Mouse (Mus musculus): ENCODE results near the gene Aldh18a1. TPM values are rescaled to one million over a fixed set of nuclear protein-coding genes. Genes with fewer than 3 reads are reported as not detected.

The Aldh18a1 gene
- polyA plus RNA-seq, 1 experiment, result 185 TPM

- H3K4me3 ChIP-seq, result no peak overlapping the region
- no peaks in the 10 kb centered on the region for H3K27me3 ChIP-seq (ENCODE audit: control insufficient read depth, insufficient read depth, insufficient read length)
- peaks cover 44% of the 10 kb centered on the region for H3K79me2 ChIP-seq (ENCODE audit: control insufficient read depth, insufficient read depth)
- no peak overlapping the region for H3ac ChIP-seq (ENCODE audit: control insufficient read depth, insufficient read length)
- no peak for TF ChIP-seq USF1 (IDR thresholded peaks at IDR 0.05; ENCODE audit: low read depth)
- no peak for TF ChIP-seq POLR2A (IDR thresholded peaks at IDR 0.05; ENCODE audit: insufficient read length, low read depth)
- no peak for TF ChIP-seq MYOD1 (IDR thresholded peaks at IDR 0.05; ENCODE audit: control insufficient read depth in 1 of 3, insufficient read length in 2 of 3, low read depth in 2 of 3)
- no peak for TF ChIP-seq TCF3 (IDR thresholded peaks at IDR 0.05; ENCODE audit: insufficient read length, low read depth)
- TF ChIP-seq REST (IDR thresholded peaks at IDR 0.05; ENCODE audit: insufficient read depth, insufficient read length), result no peak
- TF ChIP-seq TCF12 (IDR thresholded peaks at IDR 0.05; ENCODE audit: insufficient read depth, poor library complexity, severe bottlenecking), result no peak
- TF ChIP-seq SRF (IDR thresholded peaks at IDR 0.05; ENCODE audit: control insufficient read depth, insufficient read length, low read depth), result no peak
- TF ChIP-seq E2F4 (IDR thresholded peaks at IDR 0.05; ENCODE audit: insufficient read depth), result no peak
- TF ChIP-seq MAX (IDR thresholded peaks at IDR 0.05; ENCODE audit: low read depth), result no peak
- TF ChIP-seq POLR2AphosphoS2 (IDR thresholded peaks at IDR 0.05; ENCODE audit: insufficient read length, low read depth), result no peak
- TF ChIP-seq CEBPB (IDR thresholded peaks at IDR 0.05; ENCODE audit: insufficient read depth, poor library complexity, severe bottlenecking), result no peak
- no peak for TF ChIP-seq MYOG (IDR thresholded peaks at IDR 0.05; ENCODE audit: control insufficient read depth in 1 of 3, insufficient read depth in 1 of 3, insufficient read length in 2 of 3, low read depth in 2 of 3)
- H3K36me3 ChIP-seq (ENCODE audit: control insufficient read depth, insufficient read depth), result peaks cover 69% of the 10 kb centered on the region
- H3K4me2 ChIP-seq (ENCODE audit: low read depth), result no peak overlapping the region
These were observed 6.6 kb downstream of the Aldh18a1 start for GRCm38 (mm10) chr19:40581662-40582061.

GRCm38 (mm10) chr19:40580902-40581301 lies 7.4 kb downstream of the Aldh18a1 start:
- peaks cover 71% of the 10 kb centered on the region for H3K36me3 ChIP-seq (ENCODE audit: control insufficient read depth, insufficient read depth)
- no peak overlapping the region for H3ac ChIP-seq (ENCODE audit: control insufficient read depth, insufficient read length)
- no peak overlapping the region for H3K4me3 ChIP-seq
- no peak overlapping the region for H3K4me2 ChIP-seq (ENCODE audit: low read depth)
- TF ChIP-seq TCF3 (IDR thresholded peaks at IDR 0.05; ENCODE audit: insufficient read length, low read depth) (no peak), SRF (IDR thresholded peaks at IDR 0.05; ENCODE audit: control insufficient read depth, insufficient read length, low read depth) (no peak), USF1 (IDR thresholded peaks at IDR 0.05; ENCODE audit: low read depth) (no peak), REST (IDR thresholded peaks at IDR 0.05; ENCODE audit: insufficient read depth, insufficient read length) (no peak), POLR2AphosphoS2 (IDR thresholded peaks at IDR 0.05; ENCODE audit: insufficient read length, low read depth) (no peak), MYOG (IDR thresholded peaks at IDR 0.05; ENCODE audit: control insufficient read depth in 1 of 3, insufficient read depth in 1 of 3, insufficient read length in 2 of 3, low read depth in 2 of 3) (no peak), CEBPB (IDR thresholded peaks at IDR 0.05; ENCODE audit: insufficient read depth, poor library complexity, severe bottlenecking) (no peak), E2F4 (IDR thresholded peaks at IDR 0.05; ENCODE audit: insufficient read depth) (no peak), MAX (IDR thresholded peaks at IDR 0.05; ENCODE audit: low read depth) (no peak), POLR2A (IDR thresholded peaks at IDR 0.05; ENCODE audit: insufficient read length, low read depth) (no peak), TCF12 (IDR thresholded peaks at IDR 0.05; ENCODE audit: insufficient read depth, poor library complexity, severe bottlenecking) (no peak), MYOD1 (IDR thresholded peaks at IDR 0.05; ENCODE audit: control insufficient read depth in 1 of 3, insufficient read length in 2 of 3, low read depth in 2 of 3) (no peak)
- no peaks in the 10 kb centered on the region for H3K27me3 ChIP-seq (ENCODE audit: control insufficient read depth, insufficient read depth, insufficient read length)
- H3K79me2 ChIP-seq (ENCODE audit: control insufficient read depth, insufficient read depth), result peaks cover 36% of the 10 kb centered on the region

GRCm38 (mm10) chr19:40575438-40575837 lies 12.8 kb downstream of the Aldh18a1 start:
- no peak overlapping the region for H3K4me2 ChIP-seq (ENCODE audit: low read depth)
- no peak overlapping the region for H3ac ChIP-seq (ENCODE audit: control insufficient read depth, insufficient read length)
- peaks cover 5% of the 10 kb centered on the region for H3K79me2 ChIP-seq (ENCODE audit: control insufficient read depth, insufficient read depth)
- H3K4me3 ChIP-seq, result no peak overlapping the region
- TF ChIP-seq POLR2A (IDR thresholded peaks at IDR 0.05; ENCODE audit: insufficient read length, low read depth) (no peak), POLR2AphosphoS2 (IDR thresholded peaks at IDR 0.05; ENCODE audit: insufficient read length, low read depth) (no peak), MYOD1 (IDR thresholded peaks at IDR 0.05; ENCODE audit: control insufficient read depth in 1 of 3, insufficient read length in 2 of 3, low read depth in 2 of 3) (no peak), MYOG (IDR thresholded peaks at IDR 0.05; ENCODE audit: control insufficient read depth in 1 of 3, insufficient read depth in 1 of 3, insufficient read length in 2 of 3, low read depth in 2 of 3) (no peak), TCF12 (IDR thresholded peaks at IDR 0.05; ENCODE audit: insufficient read depth, poor library complexity, severe bottlenecking) (no peak), CEBPB (IDR thresholded peaks at IDR 0.05; ENCODE audit: insufficient read depth, poor library complexity, severe bottlenecking) (no peak), MAX (IDR thresholded peaks at IDR 0.05; ENCODE audit: low read depth) (no peak), REST (IDR thresholded peaks at IDR 0.05; ENCODE audit: insufficient read depth, insufficient read length) (no peak), E2F4 (IDR thresholded peaks at IDR 0.05; ENCODE audit: insufficient read depth) (no peak), TCF3 (IDR thresholded peaks at IDR 0.05; ENCODE audit: insufficient read length, low read depth) (no peak), USF1 (IDR thresholded peaks at IDR 0.05; ENCODE audit: low read depth) (no peak), SRF (IDR thresholded peaks at IDR 0.05; ENCODE audit: control insufficient read depth, insufficient read length, low read depth) (no peak)
- H3K27me3 ChIP-seq (ENCODE audit: control insufficient read depth, insufficient read depth, insufficient read length), result no peaks in the 10 kb centered on the region
- H3K36me3 ChIP-seq (ENCODE audit: control insufficient read depth, insufficient read depth), result peaks cover 89% of the 10 kb centered on the region

- H3K27me3 ChIP-seq (ENCODE audit: control insufficient read depth, insufficient read depth, insufficient read length), result no peaks in the 10 kb centered on the region
- peaks cover 85% of the 10 kb centered on the region for H3K36me3 ChIP-seq (ENCODE audit: control insufficient read depth, insufficient read depth)
- H3K4me2 ChIP-seq (ENCODE audit: low read depth), result no peak overlapping the region
- no peak overlapping the region for H3K4me3 ChIP-seq
- H3ac ChIP-seq (ENCODE audit: control insufficient read depth, insufficient read length), result no peak overlapping the region
- TF ChIP-seq POLR2AphosphoS2 (IDR thresholded peaks at IDR 0.05; ENCODE audit: insufficient read length, low read depth) (no peak), POLR2A (IDR thresholded peaks at IDR 0.05; ENCODE audit: insufficient read length, low read depth) (no peak), MYOG (IDR thresholded peaks at IDR 0.05; ENCODE audit: control insufficient read depth in 1 of 3, insufficient read depth in 1 of 3, insufficient read length in 2 of 3, low read depth in 2 of 3) (no peak), TCF3 (IDR thresholded peaks at IDR 0.05; ENCODE audit: insufficient read length, low read depth) (no peak), MAX (IDR thresholded peaks at IDR 0.05; ENCODE audit: low read depth) (no peak), USF1 (IDR thresholded peaks at IDR 0.05; ENCODE audit: low read depth) (no peak), E2F4 (IDR thresholded peaks at IDR 0.05; ENCODE audit: insufficient read depth) (no peak), TCF12 (IDR thresholded peaks at IDR 0.05; ENCODE audit: insufficient read depth, poor library complexity, severe bottlenecking) (no peak), SRF (IDR thresholded peaks at IDR 0.05; ENCODE audit: control insufficient read depth, insufficient read length, low read depth) (no peak), MYOD1 (IDR thresholded peaks at IDR 0.05; ENCODE audit: control insufficient read depth in 1 of 3, insufficient read length in 2 of 3, low read depth in 2 of 3) (no peak), CEBPB (IDR thresholded peaks at IDR 0.05; ENCODE audit: insufficient read depth, poor library complexity, severe bottlenecking) (no peak), REST (IDR thresholded peaks at IDR 0.05; ENCODE audit: insufficient read depth, insufficient read length) (no peak)
- no peaks in the 10 kb centered on the region for H3K79me2 ChIP-seq (ENCODE audit: control insufficient read depth, insufficient read depth)
These were observed 17.5 kb downstream of the Aldh18a1 start for GRCm38 (mm10) chr19:40570726-40571125.
